Mouse (Mus musculus): ENCODE results near the gene Pdlim3.

DNA sequence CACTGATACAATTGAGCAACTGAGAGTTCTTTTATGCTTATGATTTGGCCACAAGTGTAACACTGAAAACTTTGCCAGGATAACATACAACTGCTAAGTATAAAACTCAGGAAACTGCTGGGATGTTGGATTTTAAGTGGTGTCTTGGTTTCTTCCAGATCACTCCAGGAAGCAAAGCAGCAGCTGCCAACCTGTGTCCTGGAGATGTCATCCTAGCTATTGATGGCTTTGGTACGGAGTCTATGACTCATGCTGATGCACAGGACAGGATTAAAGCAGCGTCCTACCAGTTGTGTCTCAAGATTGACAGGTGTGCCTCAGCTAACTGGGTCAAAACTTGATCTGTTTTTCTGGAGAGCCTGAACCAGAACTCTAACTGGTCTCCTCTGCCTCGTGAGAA is 11.3 kb downstream of the Pdlim3 start:
- TF ChIP-seq EP300 (IDR thresholded peaks at IDR 0.05; ENCODE audit: low read depth) (no peak), CTCF (IDR thresholded peaks at IDR 0.05; ENCODE audit: low read depth) (no peak)

Measured in liver, embryonic 14.5 days (tissue).